Mouse (Mus musculus) liver, embryonic 11.5 days (tissue): ENCODE data around the gene Glyat. TPM values are rescaled to one million over a fixed set of nuclear protein-coding genes. Genes with fewer than 3 reads are reported as not detected.

ENCODE experiments used
- ATAC-seq: fragments of 200-750 bp; cut with Nextera tagmentation; replicated peaks from 2 replicates; pipeline ENCODE4 v1.8.0; 2017; ENCODE audit warnings: moderate number of reproducible peaks, mild to moderate bottlenecking, moderate TSS enrichment, moderate library complexity; ENCODE audit not compliant: low FRiP score
- DNase-seq: peaks from one replicate; pipeline ENCODE4 v3.0.0-alpha.2; 2017; ENCODE audit warnings: low spot score
- H3K27ac ChIP-seq: fragments of 300-500 bp; sonication (generic); 2 replicates; pipeline ENCODE4 v1.5.1; 2014; ENCODE audit warnings: mild to moderate bottlenecking, low read depth, low read length, control low read depth
- H3K27me3 ChIP-seq: fragments of 300-500 bp; sonication (generic); replicated peaks from 2 replicates; pipeline ENCODE4 v1.6.1; 2014; ENCODE audit warnings: low read length, mixed read lengths; ENCODE audit not compliant: control insufficient read depth, insufficient read depth
- H3K36me3 ChIP-seq: fragments of 300-500 bp; sonication (generic); 2 replicates; pipeline ENCODE4 v1.6.1; 2014; ENCODE audit warnings: mild to moderate bottlenecking, low read length, moderate library complexity, mixed read lengths; ENCODE audit not compliant: control insufficient read depth, insufficient read depth
- H3K4me1 ChIP-seq: fragments of 300-500 bp; sonication (generic); replicated peaks from 2 replicates; pipeline ENCODE4 v1.6.1; 2014; ENCODE audit warnings: low read length, mixed read lengths; ENCODE audit not compliant: control insufficient read depth, insufficient read depth
- H3K4me2 ChIP-seq: fragments of 300-500 bp; sonication (generic); 2 replicates; pipeline ENCODE4 v1.6.1; 2014; ENCODE audit warnings: mild to moderate bottlenecking, control low read depth, moderate library complexity
- H3K4me3 ChIP-seq: fragments of 300-500 bp; sonication (generic); 2 replicates; pipeline ENCODE4 v1.5.1; 2014; ENCODE audit warnings: low read depth, low read length, control low read depth
- H3K9ac ChIP-seq: fragments of 300-500 bp; sonication (generic); 2 replicates; pipeline ENCODE4 v1.6.1; 2014; ENCODE audit warnings: low read depth, low read length, control low read depth
- H3K9me3 ChIP-seq: fragments of 300-500 bp; sonication (generic); 2 replicates; pipeline ENCODE4 v1.6.1; 2016; ENCODE audit warnings: low read length, inconsistent platforms, mixed read lengths; ENCODE audit not compliant: control insufficient read depth
- WGBS: fragments of 180-500 bp; shearing (Covaris S2); extraction: QIAGEN DNeasy Blood & Tissue Kit; methylation state at CpG from one replicate; pipeline ENCODE4 v1.1.7; 2014; 5-methylcytosine and 5-hydroxymethylcytosine counted together
- polyA plus RNA-seq: library from polyadenylated mRNA; unstranded; fragments of >200 nt; fragmentation: Nextera tagmentation; extraction: Ambion mirVana; gene quantifications from 2 replicates; pipeline ENCODE4 v1.2.1, GENCODE M21; 2014

Glyat gene
- polyA plus RNA-seq, 1 experiment from 2014 or later: not detected

DNA sequence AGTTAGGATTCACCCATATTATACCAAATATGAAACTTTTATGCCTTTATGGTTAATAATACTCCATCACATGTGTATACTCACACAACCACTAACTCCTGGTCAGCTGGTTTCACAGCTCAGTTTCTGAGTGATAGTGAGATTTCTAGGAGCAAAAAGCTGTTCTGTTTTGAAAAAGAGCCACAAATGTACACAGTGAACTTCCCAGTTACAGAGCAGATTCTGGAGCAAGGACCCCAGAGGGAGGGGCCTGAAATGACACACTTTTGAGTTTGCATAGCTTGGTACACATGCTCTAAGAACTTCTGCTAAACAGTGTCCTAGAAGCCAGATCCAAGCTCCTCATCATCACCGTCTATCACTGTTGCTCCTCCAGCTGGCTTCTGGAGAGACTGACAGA, 33.4 kb upstream of the Glyat start, which contains the start of gene Gm4952:
Gene Gm4952 (plus strand): TSS at position 301 of the 400 bp plus-strand sequence.
- no peaks in the 10 kb centered on the region for H3K9me3 ChIP-seq
- H3K4me2 ChIP-seq: no peak within 1 kb of the TSS
- H3K9ac ChIP-seq: no peak within 1 kb of the TSS
- ATAC-seq (no peak), DNase-seq (no peak)
- no peaks in the 10 kb centered on the region for H3K36me3 ChIP-seq
- WGBS: 68% methylated on average over 1 of the region's 1 CpGs
- H3K27ac ChIP-seq: no peak within 1 kb of the TSS
- H3K4me1 ChIP-seq: no peaks in the 10 kb centered on the region
- 0 out of 2 replicates have a peak, but pooled peaks cover 3% of the 10 kb centered on the region for H3K27me3 ChIP-seq
- H3K4me3 ChIP-seq: no peak within 1 kb of the TSS

DNA sequence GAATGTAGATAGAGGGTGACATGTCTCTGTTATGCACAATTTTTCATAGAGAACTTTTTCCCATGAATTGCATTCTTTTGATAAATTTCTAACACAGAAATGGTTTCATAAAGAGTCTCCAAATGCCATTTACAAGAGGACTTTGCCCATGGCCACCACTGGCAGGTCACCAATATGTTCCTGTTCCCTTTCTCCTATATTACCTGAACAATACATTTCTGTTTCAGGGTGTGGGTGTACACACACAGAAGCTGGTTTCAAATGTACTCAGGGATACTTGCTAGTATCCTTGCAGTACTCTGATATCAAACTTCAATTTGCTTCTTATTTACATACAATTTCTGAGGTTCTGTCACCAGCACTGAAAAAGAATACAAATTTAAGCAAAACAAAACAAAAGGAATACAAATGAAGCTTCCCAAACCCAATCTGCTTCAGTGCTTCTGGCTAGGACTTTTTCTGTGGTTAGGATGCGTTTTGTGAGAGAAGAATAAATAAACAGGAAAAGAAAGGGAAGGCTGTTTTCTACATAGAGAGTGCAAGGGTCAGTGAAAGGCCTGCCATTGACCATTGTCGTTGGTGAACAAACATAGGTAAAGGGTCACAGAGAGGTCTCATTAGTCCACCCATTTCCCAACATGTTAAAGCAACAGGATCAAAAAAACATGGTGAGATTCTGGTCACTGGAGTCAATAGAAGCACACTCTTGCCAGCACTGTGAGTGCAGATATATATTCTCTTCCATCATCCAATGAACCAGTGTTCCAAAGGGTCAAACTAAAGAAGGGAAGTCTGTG, 32.2 kb upstream of the Glyat start:
- no peaks in the 10 kb centered on the region for H3K4me1 ChIP-seq
- no peak overlapping the region for H3K27ac ChIP-seq
- 0 out of 2 replicates have a peak, but pooled peaks cover 3% of the 10 kb centered on the region for H3K27me3 ChIP-seq
- no peaks in the 10 kb centered on the region for H3K9me3 ChIP-seq
- DNase-seq (no peak), ATAC-seq (no peak)
- H3K4me3 ChIP-seq: no peak overlapping the region
- 38% methylated on average over 2 of the region's 2 CpGs for WGBS
- no peak overlapping the region for H3K9ac ChIP-seq
- no peaks in the 10 kb centered on the region for H3K36me3 ChIP-seq
- H3K4me2 ChIP-seq: no peak overlapping the region

DNA sequence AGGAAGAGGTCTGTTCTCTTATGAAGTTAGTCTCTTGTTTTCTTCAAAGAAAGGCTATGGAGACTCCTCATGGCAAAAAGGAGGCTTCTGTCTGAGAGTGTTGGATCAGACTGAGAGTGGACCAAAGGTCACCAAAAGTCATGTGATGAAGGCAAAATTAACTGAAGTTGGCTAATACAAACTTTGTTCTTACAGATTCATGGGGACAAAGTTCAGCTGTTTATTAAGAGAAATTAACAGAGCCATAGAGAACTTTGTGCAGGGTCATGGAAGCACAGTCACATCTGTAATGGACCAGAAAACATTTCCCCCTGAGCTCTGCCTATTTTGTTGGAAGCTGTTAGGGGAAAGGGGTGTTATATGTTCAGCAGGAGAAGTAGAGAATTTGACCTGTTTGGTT, 24.8 kb upstream of the Glyat start:
- DNase-seq (no peak), ATAC-seq (no peak)
- Histone ChIP-seq H3K4me1 (no peaks in the 10 kb centered on the region), H3K27ac (no peak overlapping the region), H3K4me3 (no peak overlapping the region), H3K4me2 (no peak overlapping the region), H3K27me3 (no peaks in the 10 kb centered on the region), H3K9me3 (no peaks in the 10 kb centered on the region), H3K9ac (no peak overlapping the region), H3K36me3 (no peaks in the 10 kb centered on the region)

DNA sequence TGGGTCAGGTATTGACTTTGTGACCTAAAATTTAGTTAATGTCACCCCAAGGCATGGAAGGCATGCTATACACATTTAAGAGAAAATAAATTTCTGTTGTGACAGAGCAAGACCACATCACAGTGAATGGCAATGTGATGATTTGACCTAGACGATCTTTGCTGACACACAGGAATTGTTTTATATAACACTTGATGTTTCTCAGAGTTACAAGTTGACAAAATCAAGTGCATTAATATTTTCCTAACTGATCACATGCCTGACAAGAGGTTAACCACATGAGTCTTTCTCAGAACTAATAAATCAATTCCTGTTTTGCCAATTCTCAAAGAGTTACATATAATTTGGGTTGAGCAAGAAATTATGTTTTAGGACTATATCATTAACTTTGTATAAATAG, 19.5 kb upstream of the Glyat start:
- no peaks in the 10 kb centered on the region for H3K4me1 ChIP-seq
- no peak overlapping the region for H3K4me3 ChIP-seq
- no peak for ATAC-seq
- no peaks in the 10 kb centered on the region for H3K27me3 ChIP-seq
- H3K9me3 ChIP-seq: no peaks in the 10 kb centered on the region
- no peaks in the 10 kb centered on the region for H3K36me3 ChIP-seq
- no peak overlapping the region for H3K4me2 ChIP-seq
- WGBS: 61% methylated on average over 1 of the region's 1 CpGs
- DNase-seq: no peak
- no peak overlapping the region for H3K27ac ChIP-seq
- H3K9ac ChIP-seq: no peak overlapping the region

DNA sequence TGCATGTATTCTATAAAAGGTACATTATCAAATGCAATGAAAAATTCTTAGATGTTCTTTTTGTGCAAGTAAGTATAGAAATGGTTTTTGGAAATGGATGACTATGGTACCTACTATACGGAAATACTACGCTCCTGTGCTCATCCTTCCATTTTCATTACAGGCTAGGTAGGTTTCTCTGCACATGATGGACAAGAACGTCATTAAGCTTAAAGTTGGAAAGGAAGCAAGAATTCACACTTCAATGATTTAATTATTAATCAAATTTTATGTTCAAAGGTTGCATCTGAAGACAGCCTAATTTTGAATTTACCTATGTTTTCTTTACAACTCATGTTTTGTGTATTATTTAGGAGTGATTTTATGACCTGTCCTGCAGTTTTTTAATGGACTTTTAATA, 1.2 kb downstream of the Glyat start:
- Histone ChIP-seq H3K9ac (no peak overlapping the region), H3K27ac (no peak overlapping the region), H3K4me2 (no peak overlapping the region), H3K4me1 (no peaks in the 10 kb centered on the region), H3K27me3 (no peaks in the 10 kb centered on the region), H3K4me3 (no peak overlapping the region), H3K36me3 (no peaks in the 10 kb centered on the region), H3K9me3 (no peaks in the 10 kb centered on the region)
- ATAC-seq (no peak), DNase-seq (no peak)
- 82% methylated on average over 3 of the region's 3 CpGs for WGBS

DNA sequence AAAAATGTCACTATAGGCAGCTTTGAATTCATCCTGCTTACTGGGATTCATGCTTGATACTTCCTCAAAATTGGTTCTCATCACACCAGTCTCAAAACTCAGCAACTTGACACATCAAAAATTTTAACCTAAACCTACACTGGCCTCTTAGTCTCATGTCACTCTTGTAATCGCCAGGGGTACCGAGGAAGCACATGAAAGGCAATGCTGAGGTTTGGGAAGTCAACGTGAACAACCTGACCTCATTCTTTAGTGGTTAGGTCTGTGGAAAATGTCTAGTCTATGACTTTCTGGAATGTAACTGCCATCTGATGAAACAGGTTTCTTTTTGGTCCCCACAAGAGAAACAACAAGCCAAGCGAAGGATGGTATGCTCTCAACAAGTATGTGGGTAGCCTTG, 1.9 kb downstream of the Glyat start:
- H3K9me3 ChIP-seq: no peaks in the 10 kb centered on the region
- H3K27ac ChIP-seq: no peak overlapping the region
- DNase-seq (no peak), ATAC-seq (no peak)
- no peaks in the 10 kb centered on the region for H3K4me1 ChIP-seq
- H3K4me3 ChIP-seq: no peak overlapping the region
- no peaks in the 10 kb centered on the region for H3K36me3 ChIP-seq
- no peaks in the 10 kb centered on the region for H3K27me3 ChIP-seq
- no peak overlapping the region for H3K4me2 ChIP-seq
- WGBS: 80% methylated on average over 4 of the region's 4 CpGs
- no peak overlapping the region for H3K9ac ChIP-seq

DNA sequence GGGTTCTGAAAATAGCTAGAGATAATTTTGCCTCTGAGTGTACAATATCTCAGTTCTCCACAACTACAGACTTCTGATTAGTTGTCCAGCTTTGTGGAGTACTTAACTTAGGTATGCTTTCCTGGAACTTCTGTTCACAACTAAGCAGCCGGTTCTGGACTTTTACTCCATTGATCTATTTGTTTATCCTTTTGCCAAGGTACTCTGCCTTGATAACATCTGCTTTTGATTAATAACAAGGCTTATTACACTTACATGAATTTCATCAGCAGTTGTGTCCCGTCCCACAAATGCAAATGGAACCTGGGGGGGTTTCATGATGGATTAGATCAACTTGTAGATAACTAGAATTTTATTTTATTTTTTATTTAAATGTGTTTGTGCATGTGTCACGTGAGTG, 3.8 kb downstream of the Glyat start:
- Histone ChIP-seq H3K4me3 (no peak overlapping the region), H3K9me3 (no peaks in the 10 kb centered on the region), H3K27me3 (no peaks in the 10 kb centered on the region), H3K4me1 (no peaks in the 10 kb centered on the region), H3K4me2 (no peak overlapping the region), H3K36me3 (no peaks in the 10 kb centered on the region), H3K9ac (no peak overlapping the region), H3K27ac (no peak overlapping the region)
- DNase-seq: no peak
- WGBS: 63% methylated on average over 3 of the region's 3 CpGs
- ATAC-seq: no peak

DNA sequence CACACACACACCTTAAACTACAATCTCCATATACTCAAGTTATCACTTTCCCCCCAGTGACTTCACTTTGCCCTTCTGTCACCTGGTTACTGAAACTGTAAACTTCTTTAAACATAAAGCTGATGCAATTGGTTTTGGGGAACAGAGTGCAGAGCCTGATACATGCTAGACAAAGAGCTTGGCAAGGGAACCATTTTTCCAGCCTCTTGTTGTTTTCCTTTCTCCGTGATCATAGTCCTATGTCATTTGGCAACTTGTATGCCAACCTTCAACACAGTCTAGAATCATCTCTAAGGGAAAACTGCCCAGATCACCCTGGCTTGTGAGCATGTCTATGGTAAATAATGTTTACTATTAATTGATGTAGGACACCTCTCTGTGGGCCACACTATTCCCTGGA, 4.9 kb downstream of the Glyat start:
- Histone ChIP-seq H3K27ac (no peak overlapping the region), H3K4me1 (no peaks in the 10 kb centered on the region), H3K9ac (no peak overlapping the region), H3K4me3 (no peak overlapping the region), H3K4me2 (no peak overlapping the region), H3K27me3 (no peaks in the 10 kb centered on the region), H3K9me3 (no peaks in the 10 kb centered on the region), H3K36me3 (no peaks in the 10 kb centered on the region)
- 66% methylated on average over 1 of the region's 1 CpGs for WGBS
- ATAC-seq (no peak), DNase-seq (no peak)

DNA sequence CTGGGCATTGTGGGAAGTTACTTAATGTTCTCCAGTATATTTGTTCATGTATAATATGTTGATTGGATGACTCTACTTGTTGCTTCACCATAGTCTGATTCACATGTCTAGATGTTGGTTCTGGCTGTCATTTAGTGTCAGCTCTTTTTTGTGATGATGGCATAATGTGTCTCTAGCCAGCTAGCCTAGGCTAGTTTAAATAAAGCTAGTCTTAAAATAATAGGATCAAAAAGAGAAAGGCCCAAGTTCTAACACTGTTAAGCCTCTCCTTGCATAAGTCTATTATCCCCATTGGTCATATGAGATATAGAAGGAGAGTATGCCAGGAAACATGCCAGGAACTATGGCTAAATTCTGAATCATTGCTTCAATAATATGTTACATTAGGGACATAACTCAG, 16.4 kb downstream of the Glyat start:
- no peaks in the 10 kb centered on the region for H3K9me3 ChIP-seq
- ATAC-seq (no peak), DNase-seq (no peak)
- H3K4me3 ChIP-seq: no peak overlapping the region
- no peak overlapping the region for H3K4me2 ChIP-seq
- H3K9ac ChIP-seq: no peak overlapping the region
- no peaks in the 10 kb centered on the region for H3K27me3 ChIP-seq
- no peaks in the 10 kb centered on the region for H3K4me1 ChIP-seq
- H3K36me3 ChIP-seq: no peaks in the 10 kb centered on the region
- no peak overlapping the region for H3K27ac ChIP-seq
